Mouse (Mus musculus): ENCODE measurements at regions not wholly inside any gene's neighbourhood (a gene's known extent, or its start where the extent isn't known, plus 50 kb on each side); places are given as distances from the start of the nearest gene placed in this dataset.

DNA sequence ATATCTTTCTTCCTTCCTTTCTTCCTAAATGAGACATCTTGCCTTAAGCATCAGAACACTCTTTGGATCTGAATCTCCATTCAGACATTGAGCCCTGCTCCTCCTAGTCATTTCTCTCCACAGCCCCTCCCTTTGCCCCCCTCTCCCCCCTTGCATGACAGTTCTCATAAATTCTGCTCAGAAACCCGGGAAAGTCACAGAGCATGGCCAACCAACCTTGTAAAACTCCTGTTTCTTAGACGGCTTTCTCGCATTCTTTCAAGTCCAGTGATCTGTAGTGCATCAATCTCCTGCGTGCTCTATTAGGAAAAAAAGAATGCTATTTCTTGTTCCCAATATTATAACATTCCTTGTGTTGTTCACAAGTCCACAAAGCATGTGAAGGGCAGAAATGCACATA, 124.6 kb downstream of the Ugt8a start:
- no peak for DNase-seq

DNA sequence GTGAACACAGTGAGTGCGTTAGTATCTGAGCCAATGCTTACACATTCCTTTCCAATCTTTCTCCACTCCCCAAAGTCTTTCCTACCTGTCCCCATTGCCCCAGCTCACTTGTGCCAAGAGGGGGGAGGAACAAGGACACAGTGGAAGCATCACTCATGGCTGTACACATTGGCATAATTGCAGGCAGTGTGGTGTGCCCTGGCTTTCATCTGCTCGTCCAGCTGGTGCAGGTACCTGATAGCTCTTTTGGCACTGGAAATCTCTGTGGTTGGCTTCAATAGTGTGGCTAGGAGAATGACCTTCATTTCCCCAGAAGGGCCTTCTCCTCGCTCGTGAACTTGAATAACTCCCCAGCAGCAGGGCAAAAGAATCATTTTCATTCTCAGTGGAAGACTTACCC, 125.6 kb downstream of the Ugt8a start:
- DNase-seq: no peak

DNA sequence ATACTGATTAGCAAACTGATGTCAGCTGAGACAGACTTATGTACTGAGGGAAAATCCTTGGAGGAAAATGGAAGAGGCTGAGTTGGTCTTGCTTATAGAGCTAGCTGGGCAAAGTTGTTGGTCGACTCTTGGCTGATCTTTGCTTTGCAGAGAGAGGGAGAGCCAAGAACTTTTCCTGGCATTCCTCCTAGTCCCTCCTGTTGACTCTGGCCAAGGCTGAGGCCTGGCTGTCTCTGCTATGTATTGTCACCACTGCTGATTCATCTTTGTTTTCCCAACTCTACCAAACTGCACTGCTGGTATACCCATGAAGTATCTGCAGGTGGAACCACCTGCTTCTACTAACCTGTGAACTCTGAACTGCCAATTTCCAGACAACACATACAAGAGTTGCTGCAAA, 143.8 kb downstream of the Ugt8a start:
- DNase-seq: no peak

DNA sequence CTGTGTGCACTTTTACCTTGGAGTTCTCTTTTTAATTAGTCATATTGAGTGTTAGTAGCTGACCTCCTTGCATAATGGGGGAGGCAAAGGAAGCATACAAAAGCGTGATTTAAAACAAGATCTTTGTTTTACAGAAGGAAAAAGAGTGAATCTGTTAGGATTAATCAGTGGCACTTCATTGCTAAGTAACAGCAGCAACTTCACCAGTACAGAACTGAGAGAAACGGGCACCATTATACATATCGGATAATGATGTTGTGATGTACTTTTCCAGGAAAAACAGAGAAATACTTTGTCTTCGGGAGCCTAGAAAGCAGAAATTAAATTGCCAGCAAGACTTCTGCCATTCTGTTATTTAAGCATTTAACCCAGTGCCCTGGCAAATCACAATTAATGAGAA, 157.1 kb downstream of the Ugt8a start:
- peak; percentile 7 for DNase-seq

DNA sequence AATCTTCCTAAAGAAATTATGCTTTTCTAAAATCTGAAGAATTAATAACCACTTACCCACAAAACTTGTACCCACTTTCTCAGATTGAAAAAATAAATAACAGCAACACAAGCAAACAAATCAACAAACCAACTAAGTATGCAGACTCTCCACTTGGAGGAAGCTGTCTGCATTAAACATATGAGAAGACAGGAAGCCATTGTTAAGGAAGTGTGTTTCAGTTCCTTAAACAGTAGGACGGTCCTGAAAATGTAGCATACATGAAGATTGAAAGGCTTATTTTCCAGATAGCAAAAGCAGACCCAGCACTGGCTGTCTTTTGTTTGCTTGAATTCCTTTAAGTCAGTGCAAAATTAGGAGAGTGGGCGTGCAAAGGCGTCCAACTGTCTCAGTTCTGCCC, 158.2 kb downstream of the Ugt8a start:
- no peak for DNase-seq

Data from retina, postnatal 1 day (tissue).